Mouse (Mus musculus): ENCODE data around the gene Cyp4a29. TPM values are rescaled to one million over a fixed set of nuclear protein-coding genes. Genes with fewer than 3 reads are reported as not detected.
"Not testable (repeated sequence)": the region's sequence is repeated elsewhere in the genome, so short reads cannot be mapped to it uniquely, and the experiment has no call there.

Cyp4a29 gene
- polyA plus RNA-seq (2012; rRNA removed), result not detected in 2 replicates

- TF ChIP-seq CTCF (IDR thresholded peaks at IDR 0.05; ENCODE audit: insufficient read depth, low read length) (no peak), POLR2A (IDR thresholded peaks at IDR 0.05; ENCODE audit: borderline replicate concordance, extremely low read depth, low read depth, low read length) (no peak)
- Histone ChIP-seq H3K4me3 (replicated peaks; ENCODE audit: extremely low read depth, low read depth, low read length) (no peak within 1 kb of the TSS), H3K4me1 (ENCODE audit: control insufficient read depth, insufficient read depth, low read length) (no peaks in the 10 kb centered on the region)
- DNase-seq, result no peak
- 78% methylated on average over 3 of the region's 3 CpGs for WGBS
Observed at GRCm38 (mm10) chr4:115241784-115242183, at the start of gene Cyp4a29. Gene Cyp4a29, plus strand, starts transcription at chr4:115242084.

- WGBS, result 90% methylated on average over 2 of the region's 2 CpGs
- not testable (repeated sequence) for DNase-seq
Observed at GRCm38 (mm10) chr4:115232901-115233300, 9.0 kb upstream of the Cyp4a29 start.

GRCm38 (mm10) chr4:115236462-115237096 lies 5.3 kb upstream of the Cyp4a29 start:
- no peak for DNase-seq
- WGBS, result 30% methylated on average over 1 of the region's 1 CpGs
- TF ChIP-seq POLR2A (IDR thresholded peaks at IDR 0.05; ENCODE audit: borderline replicate concordance, extremely low read depth, low read depth, low read length), result no peak
- no peak for TF ChIP-seq CTCF (IDR thresholded peaks at IDR 0.05; ENCODE audit: insufficient read depth, low read length)
- Histone ChIP-seq H3K4me1 (ENCODE audit: control insufficient read depth, insufficient read depth, low read length) (no peaks in the 10 kb centered on the region), H3K4me3 (replicated peaks; ENCODE audit: extremely low read depth, low read depth, low read length) (no peak overlapping the region)

More at GRCm38 (mm10) chr4:115232901-115233300, 9.0 kb upstream of the Cyp4a29 start:
- H3K4me3 ChIP-seq (replicated peaks; ENCODE audit: extremely low read depth, low read depth, low read length); H3K4me1 ChIP-seq (ENCODE audit: control insufficient read depth, insufficient read depth, low read length): not testable (repeated sequence)

GRCm38 (mm10) chr4:115264687-115265569 lies 23.0 kb downstream of the Cyp4a29 start:
- WGBS, result 84% methylated on average over 3 of the region's 4 CpGs
- DNase-seq; H3K4me1 ChIP-seq (ENCODE audit: control insufficient read depth, insufficient read depth, low read length); H3K4me3 ChIP-seq (replicated peaks; ENCODE audit: extremely low read depth, low read depth, low read length): not testable (repeated sequence)

GRCm38 (mm10) chr4:115278215-115278982 lies 36.5 kb downstream of the Cyp4a29 start:
- H3K4me1 ChIP-seq (ENCODE audit: control insufficient read depth, insufficient read depth, low read length); DNase-seq; H3K4me3 ChIP-seq (replicated peaks; ENCODE audit: extremely low read depth, low read depth, low read length): not testable (repeated sequence)
- WGBS, result 72% methylated on average over 2 of the region's 3 CpGs

- H3K4me1 ChIP-seq (ENCODE audit: control insufficient read depth, insufficient read depth, low read length), result no peaks in the 10 kb centered on the region
- no peak for DNase-seq
- H3K4me3 ChIP-seq (replicated peaks; ENCODE audit: extremely low read depth, low read depth, low read length), result no peak overlapping the region
- no peak for TF ChIP-seq CTCF (IDR thresholded peaks at IDR 0.05; ENCODE audit: insufficient read depth, low read length)
- TF ChIP-seq POLR2A (IDR thresholded peaks at IDR 0.05; ENCODE audit: borderline replicate concordance, extremely low read depth, low read depth, low read length), result no peak
Observed at GRCm38 (mm10) chr4:115280342-115280741, 38.5 kb downstream of the Cyp4a29 start.

- peak overlapping the region; percentile 49 for H3K4me3 ChIP-seq (replicated peaks; ENCODE audit: extremely low read depth, low read depth, low read length)
- 13% methylated on average over 10 of the region's 10 CpGs for WGBS
- not testable (repeated sequence) for DNase-seq; H3K4me1 ChIP-seq (ENCODE audit: control insufficient read depth, insufficient read depth, low read length)
Observed at GRCm38 (mm10) chr4:115280779-115281178, 38.9 kb downstream of the Cyp4a29 start.

GRCm38 (mm10) chr4:115281231-115281767 lies 39.4 kb downstream of the Cyp4a29 start:
- H3K4me1 ChIP-seq (ENCODE audit: control insufficient read depth, insufficient read depth, low read length); DNase-seq; H3K4me3 ChIP-seq (replicated peaks; ENCODE audit: extremely low read depth, low read depth, low read length): not testable (repeated sequence)
- WGBS, result 9% methylated on average over 23 of the region's 23 CpGs

- not testable (repeated sequence) for DNase-seq; H3K4me1 ChIP-seq (ENCODE audit: control insufficient read depth, insufficient read depth, low read length); H3K4me3 ChIP-seq (replicated peaks; ENCODE audit: extremely low read depth, low read depth, low read length)
Observed at GRCm38 (mm10) chr4:115298746-115299145, 56.9 kb downstream of the Cyp4a29 start, which contains the start of gene Cyp4a12a. Gene Cyp4a12a, plus strand, starts transcription at chr4:115299046.

Other genes with a start within 250 kb of the Cyp4a29 start
- gene Stil, start 241.9 kb upstream of the Cyp4a29 start, polyA plus RNA-seq (2012; rRNA removed), result 0.26 and 0.28 TPM in 2 replicates
- 11.1 and 20.9 TPM in 2 replicates for gene Tal1, start 185.7 kb upstream of the Cyp4a29 start, polyA plus RNA-seq (2012; rRNA removed)
- gene Pdzk1ip1, start 153.4 kb upstream of the Cyp4a29 start, polyA plus RNA-seq (2012; rRNA removed), result 126 and 171 TPM in 2 replicates
- gene Cyp4x1, start 107.8 kb upstream of the Cyp4a29 start, polyA plus RNA-seq (2012; rRNA removed), result not detected in 2 replicates
- gene Cyp4a12a, start 57.0 kb downstream of the Cyp4a29 start, polyA plus RNA-seq (2012; rRNA removed), result 0.14 and 0.49 TPM in 2 replicates
- gene Cyp4a12b, start 169.5 kb downstream of the Cyp4a29 start, polyA plus RNA-seq (2012; rRNA removed), result 1.7 and 1.9 TPM in 2 replicates
- gene Cyp4a30b, start 210.5 kb downstream of the Cyp4a29 start, polyA plus RNA-seq (2012; rRNA removed), result not detected in 2 replicates

Measured in lung, adult 2 months (tissue).